Mouse (Mus musculus) forebrain, embryonic 14.5 days (tissue): ENCODE measurements around the gene Apobec1. TPM values are rescaled to one million over a fixed set of nuclear protein-coding genes. Genes with fewer than 3 reads are reported as not detected.

ENCODE experiments used
- ATAC-seq: fragments of 200-750 bp; cut with Nextera tagmentation; 2 replicates; pipeline ENCODE4 v1.8.0; 2017; ENCODE audit warnings: mild to moderate bottlenecking, moderate library complexity
- DNase-seq: peaks from one replicate; pipeline ENCODE4 v3.0.0-alpha.2; 2015; ENCODE audit warnings: low spot score
- H3K27ac ChIP-seq: fragments of 300-500 bp; sonication (generic); 2 replicates; pipeline ENCODE4 v1.5.1; 2014; ENCODE audit warnings: low read depth, mild to moderate bottlenecking, control low read depth, low read length, moderate library complexity
- H3K27me3 ChIP-seq: fragments of 300-500 bp; sonication (generic); replicated peaks from 2 replicates; pipeline ENCODE4 v1.6.1; 2014; ENCODE audit warnings: low read length, control low read depth, mixed read lengths; ENCODE audit not compliant: control insufficient read depth, insufficient read depth
- H3K36me3 ChIP-seq: fragments of 300-500 bp; sonication (generic); 2 replicates; pipeline ENCODE4 v1.6.1; 2014; ENCODE audit warnings: low read length, control low read depth; ENCODE audit not compliant: control insufficient read depth, insufficient read depth
- H3K4me1 ChIP-seq: fragments of 300-500 bp; sonication (generic); 2 replicates; pipeline ENCODE4 v1.6.1; 2014; ENCODE audit warnings: antibody characterized with exemption, low read length, control low read depth; ENCODE audit not compliant: control insufficient read depth, insufficient read depth
- H3K4me2 ChIP-seq: fragments of 300-500 bp; sonication (generic); 2 replicates; pipeline ENCODE4 v1.6.1; 2014; ENCODE audit warnings: mild to moderate bottlenecking, control low read depth, low read length
- H3K4me3 ChIP-seq: fragments of 300-500 bp; sonication (generic); 2 replicates; pipeline ENCODE4 v1.5.1; 2014; ENCODE audit warnings: low read depth, low read length, control low read depth
- H3K9ac ChIP-seq: fragments of 300-500 bp; sonication (generic); 2 replicates; pipeline ENCODE4 v1.6.1; 2014; ENCODE audit warnings: mild to moderate bottlenecking, low read length, control low read depth, moderate library complexity
- H3K9me3 ChIP-seq: fragments of 300-500 bp; sonication (generic); replicated peaks from 2 replicates; pipeline ENCODE4 v1.6.1; 2016; ENCODE audit warnings: low read length, control low read depth, mixed read lengths; ENCODE audit not compliant: control insufficient read depth
- WGBS: fragments of 180-500 bp; shearing (Covaris S2); extraction: QIAGEN DNeasy Blood & Tissue Kit; methylation state at CpG from one replicate; pipeline ENCODE4 v1.1.7; 2014; 5-methylcytosine and 5-hydroxymethylcytosine counted together
- polyA plus RNA-seq: library from polyadenylated mRNA; unstranded; fragments of >200 nt; fragmentation: Nextera tagmentation; extraction: Ambion mirVana; gene quantifications from 2 replicates; pipeline ENCODE4 v1.2.1, GENCODE M21; 2014

The Apobec1 gene
- polyA plus RNA-seq, 1 experiment from 2014 or later = 4.3 TPM

- H3K4me1 ChIP-seq = no peaks in the 10 kb centered on the region
- H3K4me3 ChIP-seq = no peak overlapping the region
- no peak for ATAC-seq
- no peaks in the 10 kb centered on the region for H3K36me3 ChIP-seq
- no peak for DNase-seq
- no peak overlapping the region for H3K27ac ChIP-seq
- H3K9ac ChIP-seq = no peak overlapping the region
- H3K9me3 ChIP-seq = no peaks in the 10 kb centered on the region
- no peaks in the 10 kb centered on the region for H3K27me3 ChIP-seq
- no peak overlapping the region for H3K4me2 ChIP-seq
- 74% methylated on average over 10 of the region's 10 CpGs for WGBS
Measured at GRCm38 (mm10) chr6:122608434-122609376, 6.5 kb upstream of the Apobec1 start.

GRCm38 (mm10) chr6:122607700-122608099 is 5.5 kb upstream of the Apobec1 start:
- ATAC-seq = no peak

GRCm38 (mm10) chr6:122606661-122607060 is 4.4 kb upstream of the Apobec1 start:
- ATAC-seq (no peak), DNase-seq (no peak)
- Histone ChIP-seq H3K4me1 (no peaks in the 10 kb centered on the region), H3K27ac (no peak overlapping the region), H3K27me3 (no peaks in the 10 kb centered on the region), H3K9ac (no peak overlapping the region), H3K36me3 (no peaks in the 10 kb centered on the region), H3K9me3 (no peaks in the 10 kb centered on the region), H3K4me3 (no peak overlapping the region), H3K4me2 (no peak overlapping the region)
- WGBS = 95% methylated on average over 11 of the region's 11 CpGs

More at GRCm38 (mm10) chr6:122607700-122608099, 5.5 kb upstream of the Apobec1 start:
- H3K4me1 ChIP-seq = no peaks in the 10 kb centered on the region
- no peaks in the 10 kb centered on the region for H3K36me3 ChIP-seq
- H3K9me3 ChIP-seq = no peaks in the 10 kb centered on the region
- H3K4me3 ChIP-seq = no peak overlapping the region
- DNase-seq = no peak
- H3K9ac ChIP-seq = no peak overlapping the region
- no peaks in the 10 kb centered on the region for H3K27me3 ChIP-seq
- no peak overlapping the region for H3K27ac ChIP-seq
- WGBS = 88% methylated on average over 12 of the region's 12 CpGs
- no peak overlapping the region for H3K4me2 ChIP-seq

- DNase-seq (no peak), ATAC-seq (no peak)
- Histone ChIP-seq H3K9me3 (no peaks in the 10 kb centered on the region), H3K9ac (no peak overlapping the region), H3K4me3 (no peak overlapping the region), H3K4me1 (no peaks in the 10 kb centered on the region), H3K27ac (no peak overlapping the region), H3K4me2 (no peak overlapping the region), H3K27me3 (no peaks in the 10 kb centered on the region), H3K36me3 (no peaks in the 10 kb centered on the region)
- WGBS = 93% methylated on average over 8 of the region's 8 CpGs
Measured at GRCm38 (mm10) chr6:122605483-122605882, 3.2 kb upstream of the Apobec1 start.

- ATAC-seq = no peak
Measured at GRCm38 (mm10) chr6:122604260-122604659, 2.0 kb upstream of the Apobec1 start.

GRCm38 (mm10) chr6:122602992-122603322 is 713 bp upstream of the Apobec1 start:
- ATAC-seq (no peak), DNase-seq (no peak)
- Histone ChIP-seq H3K4me1 (no peaks in the 10 kb centered on the region), H3K36me3 (no peaks in the 10 kb centered on the region), H3K4me2 (peak overlapping the region; percentile 54; the same call in 1 of the 2 replicates), H3K4me3 (peak overlapping the region; percentile 36; the same call in 1 of the 2 replicates), H3K27ac (no peak overlapping the region), H3K27me3 (no peaks in the 10 kb centered on the region), H3K9me3 (no peaks in the 10 kb centered on the region), H3K9ac (no peak overlapping the region)
- 60% methylated on average over 1 of the region's 1 CpGs for WGBS

More at GRCm38 (mm10) chr6:122604260-122604659, 2.0 kb upstream of the Apobec1 start:
- no peaks in the 10 kb centered on the region for H3K4me1 ChIP-seq
- no peaks in the 10 kb centered on the region for H3K9me3 ChIP-seq
- no peaks in the 10 kb centered on the region for H3K36me3 ChIP-seq
- H3K4me2 ChIP-seq = no peak overlapping the region
- H3K4me3 ChIP-seq = no peak overlapping the region
- no peaks in the 10 kb centered on the region for H3K27me3 ChIP-seq
- no peak overlapping the region for H3K27ac ChIP-seq
- no peak overlapping the region for H3K9ac ChIP-seq
- no peak for DNase-seq

- H3K4me1 ChIP-seq = no peaks in the 10 kb centered on the region
- no peaks in the 10 kb centered on the region for H3K9me3 ChIP-seq
- no peaks in the 10 kb centered on the region for H3K27me3 ChIP-seq
- H3K4me2 ChIP-seq = peak overlapping the region; percentile 54
- H3K36me3 ChIP-seq = no peaks in the 10 kb centered on the region
- 85% methylated on average over 3 of the region's 3 CpGs for WGBS
- DNase-seq = no peak
- H3K9ac ChIP-seq = peak overlapping the region; percentile 57
- H3K4me3 ChIP-seq = no peak overlapping the region
- no peak for ATAC-seq
- no peak overlapping the region for H3K27ac ChIP-seq
Measured at GRCm38 (mm10) chr6:122601615-122602014, 629 bp downstream of the Apobec1 start.

GRCm38 (mm10) chr6:122601031-122601430 is 1.2 kb downstream of the Apobec1 start:
- Histone ChIP-seq H3K4me1 (no peaks in the 10 kb centered on the region), H3K9me3 (no peaks in the 10 kb centered on the region), H3K27me3 (no peaks in the 10 kb centered on the region), H3K4me2 (no peak overlapping the region), H3K36me3 (no peaks in the 10 kb centered on the region), H3K4me3 (no peak overlapping the region), H3K27ac (no peak overlapping the region), H3K9ac (no peak overlapping the region)
- ATAC-seq (no peak), DNase-seq (no peak)
- WGBS = 92% methylated on average over 4 of the region's 4 CpGs

- no peaks in the 10 kb centered on the region for H3K4me1 ChIP-seq
- no peaks in the 10 kb centered on the region for H3K27me3 ChIP-seq
- no peak overlapping the region for H3K9ac ChIP-seq
- H3K36me3 ChIP-seq = no peaks in the 10 kb centered on the region
- ATAC-seq = no peak
- H3K4me2 ChIP-seq = no peak overlapping the region
- H3K27ac ChIP-seq = no peak overlapping the region
- no peaks in the 10 kb centered on the region for H3K9me3 ChIP-seq
- no peak overlapping the region for H3K4me3 ChIP-seq
- WGBS = 71% methylated on average over 7 of the region's 7 CpGs
- peak; percentile 23 for DNase-seq
Measured at GRCm38 (mm10) chr6:122600066-122600646, 2.1 kb downstream of the Apobec1 start.
